Mouse (Mus musculus): Measurements from ENCODE around the gene Cryzl1. TPM values are rescaled to one million over a fixed set of nuclear protein-coding genes. Genes with fewer than 3 reads are reported as not detected.

Gene Cryzl1
- polyA plus RNA-seq, 2 experiments from 2014 or later = 67.0 to 69.8 TPM

- ATAC-seq = no peak
Observed at GRCm38 (mm10) chr16:91639636-91640035, 89.1 kb downstream of the Cryzl1 start.

Other genes with a start within 250 kb of the Cryzl1 start
- gene Ifnar1, start 243.7 kb downstream of the Cryzl1 start, polyA plus RNA-seq (2017; shearing (Covaris generic)) = 10 to 100 TPM; 87.0 to 90.6 TPM
- gene Ifngr2, start 181.9 kb downstream of the Cryzl1 start, polyA plus RNA-seq (2017; shearing (Covaris generic)) = 10 to 100 TPM; 19.8 to 20.6 TPM
- 10 to 100 TPM; 34.6 to 38.3 TPM for gene Tmem50b, start 131.2 kb downstream of the Cryzl1 start, polyA plus RNA-seq (2017; shearing (Covaris generic))
- 1 to 10 TPM in 1 of 2 experiments, under 1 TPM in 1; 0.79 to 2.3 TPM for gene Dnajc28, start 109.9 kb downstream of the Cryzl1 start, polyA plus RNA-seq (2017; shearing (Covaris generic))
- 10 to 100 TPM; 57.7 to 59.6 TPM for gene Gart, start 82.0 kb downstream of the Cryzl1 start, polyA plus RNA-seq (2017; shearing (Covaris generic))
- gene Son, start 81.5 kb downstream of the Cryzl1 start, polyA plus RNA-seq (2017; shearing (Covaris generic)) = 100 to 1,000 TPM; 119 to 186 TPM
- gene Donson, start 40.2 kb downstream of the Cryzl1 start, polyA plus RNA-seq (2017; shearing (Covaris generic)) = 10 to 100 TPM; 12.0 to 27.2 TPM
- 1 to 10 TPM; 3.2 to 5.6 TPM for gene Itsn1, start 306 bp upstream of the Cryzl1 start, polyA plus RNA-seq (2017; shearing (Covaris generic))

All from activated CD4-positive, CD25-positive, alpha-beta regulatory T cell, adult 4 months (primary cell).